Mouse (Mus musculus): ENCODE data around the gene Krt12. TPM values are rescaled to one million over a fixed set of nuclear protein-coding genes. Genes with fewer than 3 reads are reported as not detected.

Krt12 gene
- polyA plus RNA-seq, 1 experiment from 2014 or later: 0.19 TPM

DNA sequence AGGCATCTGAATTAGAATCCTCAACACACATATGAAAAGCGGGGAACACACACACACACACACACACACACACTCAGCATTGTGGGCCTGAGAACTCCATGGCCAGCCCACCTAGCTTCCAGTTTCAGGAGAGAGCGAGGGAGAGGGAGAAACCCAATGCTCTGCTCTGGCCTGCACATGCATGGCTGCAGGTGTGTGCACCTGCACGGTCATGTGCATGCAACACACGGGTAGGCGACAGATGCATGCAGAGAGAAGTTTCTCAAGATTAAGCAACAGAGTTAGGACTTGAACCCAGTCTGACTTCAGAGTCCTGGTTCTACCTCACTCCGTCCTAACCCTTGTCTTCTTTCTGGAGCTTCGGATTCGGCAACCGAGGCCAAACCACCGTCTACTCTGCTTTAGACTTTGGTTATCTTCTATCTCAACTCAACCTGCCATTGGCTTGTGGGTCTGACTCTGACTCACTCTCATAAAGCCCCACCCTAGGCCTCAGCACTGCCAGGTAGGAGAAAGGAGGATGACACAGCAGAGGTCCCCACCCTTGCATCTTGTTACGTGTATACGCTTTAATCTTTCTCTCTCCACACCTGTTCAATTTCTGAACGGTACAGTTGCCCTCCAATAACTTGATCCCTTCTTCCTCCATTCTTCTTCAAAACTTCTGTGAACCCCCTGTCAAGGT lies 7.5 kb downstream of the Krt12 start:
- no peaks in the 10 kb centered on the region for H3K4me1 ChIP-seq (ENCODE audit: control insufficient read depth, insufficient read depth, low read depth, low read length)
- H3K27ac ChIP-seq (ENCODE audit: low read depth, low read length): no peak overlapping the region
- H3K4me2 ChIP-seq (ENCODE audit: low read length): no peak overlapping the region
- no peaks in the 10 kb centered on the region for H3K36me3 ChIP-seq (ENCODE audit: control insufficient read depth, insufficient read depth, low read length)
- H3K9ac ChIP-seq (ENCODE audit: low read depth, low read length): no peak overlapping the region
- 93% methylated on average over 13 of the region's 13 CpGs for WGBS
- no peaks in the 10 kb centered on the region for H3K27me3 ChIP-seq (replicated peaks; ENCODE audit: control insufficient read depth, insufficient read depth, low read length)
- no peak overlapping the region for H3K4me3 ChIP-seq (ENCODE audit: low read length)
- no peaks in the 10 kb centered on the region for H3K9me3 ChIP-seq (ENCODE audit: control insufficient read depth, low read length)
- no peak for ATAC-seq

DNA sequence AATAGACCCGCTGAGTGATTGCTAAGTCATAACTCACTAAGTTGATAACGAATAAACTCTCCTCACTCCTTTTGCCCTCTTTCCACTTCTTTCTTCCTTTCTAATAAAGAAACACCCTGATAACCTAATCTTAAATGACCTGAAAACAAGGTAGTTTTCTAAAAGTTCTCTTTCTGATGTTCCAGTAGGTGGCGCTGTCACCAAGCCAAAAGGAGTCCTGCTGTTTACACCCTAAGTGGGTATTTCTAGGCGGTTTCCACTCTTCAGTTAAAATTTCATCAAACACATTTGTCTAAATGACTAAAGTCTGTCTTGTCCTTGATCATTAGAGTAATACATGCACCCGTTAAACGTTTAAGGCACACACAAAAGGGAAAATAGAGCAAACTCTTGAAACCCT lies 8.8 kb downstream of the Krt12 start:
- Histone ChIP-seq H3K4me1 (ENCODE audit: control insufficient read depth, insufficient read depth, low read depth, low read length) (no peaks in the 10 kb centered on the region), H3K9ac (ENCODE audit: low read depth, low read length) (no peak overlapping the region), H3K4me3 (ENCODE audit: low read length) (no peak overlapping the region), H3K9me3 (ENCODE audit: control insufficient read depth, low read length) (no peaks in the 10 kb centered on the region), H3K27me3 (replicated peaks; ENCODE audit: control insufficient read depth, insufficient read depth, low read length) (no peaks in the 10 kb centered on the region), H3K36me3 (ENCODE audit: control insufficient read depth, insufficient read depth, low read length) (no peaks in the 10 kb centered on the region), H3K27ac (ENCODE audit: low read depth, low read length) (no peak overlapping the region), H3K4me2 (ENCODE audit: low read length) (no peak overlapping the region)
- WGBS: 20% methylated on average over 6 of the region's 6 CpGs
- ATAC-seq: no peak

GRCm38 (mm10) chr11:99406186-99406585 lies 15.9 kb downstream of the Krt12 start:
- Histone ChIP-seq H3K4me2 (ENCODE audit: low read length) (no peak overlapping the region), H3K36me3 (ENCODE audit: control insufficient read depth, insufficient read depth, low read length) (no peaks in the 10 kb centered on the region), H3K4me1 (ENCODE audit: control insufficient read depth, insufficient read depth, low read depth, low read length) (no peaks in the 10 kb centered on the region), H3K27me3 (replicated peaks; ENCODE audit: control insufficient read depth, insufficient read depth, low read length) (no peaks in the 10 kb centered on the region), H3K27ac (ENCODE audit: low read depth, low read length) (no peak overlapping the region), H3K4me3 (ENCODE audit: low read length) (no peak overlapping the region), H3K9ac (ENCODE audit: low read depth, low read length) (no peak overlapping the region), H3K9me3 (ENCODE audit: control insufficient read depth, low read length) (no peaks in the 10 kb centered on the region)
- 79% methylated on average over 10 of the region's 10 CpGs for WGBS
- no peak for ATAC-seq

GRCm38 (mm10) chr11:99399956-99400549 lies 22.0 kb downstream of the Krt12 start:
- Histone ChIP-seq H3K36me3 (ENCODE audit: control insufficient read depth, insufficient read depth, low read length) (no peaks in the 10 kb centered on the region), H3K4me2 (ENCODE audit: low read length) (no peak overlapping the region), H3K9me3 (ENCODE audit: control insufficient read depth, low read length) (no peaks in the 10 kb centered on the region), H3K4me3 (ENCODE audit: low read length) (no peak overlapping the region), H3K27me3 (replicated peaks; ENCODE audit: control insufficient read depth, insufficient read depth, low read length) (no peaks in the 10 kb centered on the region), H3K27ac (ENCODE audit: low read depth, low read length) (no peak overlapping the region), H3K9ac (ENCODE audit: low read depth, low read length) (no peak overlapping the region), H3K4me1 (ENCODE audit: control insufficient read depth, insufficient read depth, low read depth, low read length) (no peaks in the 10 kb centered on the region)
- no peak for ATAC-seq
- 88% methylated on average over 13 of the region's 13 CpGs for WGBS

DNA sequence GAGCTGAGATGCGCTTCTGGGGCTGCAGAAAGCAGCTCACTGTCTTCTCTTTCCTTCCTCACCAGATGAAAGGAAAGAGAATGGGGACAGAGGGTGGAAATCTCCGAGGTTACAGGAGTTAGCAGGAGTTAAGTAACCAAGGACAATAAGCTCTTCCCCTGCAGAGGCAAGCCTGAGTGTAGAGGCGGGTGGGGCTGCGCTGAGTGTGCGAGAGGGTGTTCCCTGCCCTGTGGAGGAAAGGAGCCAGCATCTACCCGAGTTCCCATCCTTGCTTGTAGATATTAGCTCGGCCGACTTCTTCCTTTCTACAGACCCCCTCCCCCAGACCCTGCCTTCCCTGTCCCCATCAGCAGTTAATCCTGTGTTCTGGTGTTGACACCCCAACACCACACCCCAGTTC lies 23.2 kb downstream of the Krt12 start:
- Histone ChIP-seq H3K9ac (ENCODE audit: low read depth, low read length) (no peak overlapping the region), H3K4me3 (ENCODE audit: low read length) (no peak overlapping the region), H3K27ac (ENCODE audit: low read depth, low read length) (no peak overlapping the region), H3K4me2 (ENCODE audit: low read length) (no peak overlapping the region), H3K36me3 (ENCODE audit: control insufficient read depth, insufficient read depth, low read length) (no peaks in the 10 kb centered on the region), H3K4me1 (ENCODE audit: control insufficient read depth, insufficient read depth, low read depth, low read length) (no peaks in the 10 kb centered on the region), H3K9me3 (ENCODE audit: control insufficient read depth, low read length) (no peaks in the 10 kb centered on the region), H3K27me3 (replicated peaks; ENCODE audit: control insufficient read depth, insufficient read depth, low read length) (no peaks in the 10 kb centered on the region)
- 68% methylated on average over 8 of the region's 8 CpGs for WGBS
- no peak for ATAC-seq

DNA sequence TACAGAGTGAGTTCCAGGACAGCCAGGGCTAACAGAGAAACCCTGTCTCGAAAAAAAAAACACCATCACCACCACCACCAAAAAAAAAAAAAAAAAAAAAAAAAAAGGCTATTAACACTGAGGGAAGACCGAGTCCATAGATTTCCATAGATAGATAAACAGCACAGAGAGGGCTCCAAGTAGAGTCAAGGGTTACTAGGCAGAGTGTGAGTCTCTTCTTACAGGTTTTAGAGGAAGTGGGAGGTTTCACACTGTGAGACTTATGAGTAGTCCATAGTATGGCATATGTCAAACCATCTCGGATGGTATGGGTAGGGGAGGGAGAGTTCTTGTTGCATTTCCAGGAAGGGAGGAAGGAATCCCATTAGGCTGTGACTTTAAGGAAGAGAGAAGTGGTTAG lies 24.0 kb downstream of the Krt12 start:
- Histone ChIP-seq H3K9me3 (ENCODE audit: control insufficient read depth, low read length) (no peaks in the 10 kb centered on the region), H3K4me2 (ENCODE audit: low read length) (no peak overlapping the region), H3K27me3 (replicated peaks; ENCODE audit: control insufficient read depth, insufficient read depth, low read length) (no peaks in the 10 kb centered on the region), H3K27ac (ENCODE audit: low read depth, low read length) (no peak overlapping the region), H3K4me3 (ENCODE audit: low read length) (no peak overlapping the region), H3K9ac (ENCODE audit: low read depth, low read length) (no peak overlapping the region), H3K4me1 (ENCODE audit: control insufficient read depth, insufficient read depth, low read depth, low read length) (no peaks in the 10 kb centered on the region), H3K36me3 (ENCODE audit: control insufficient read depth, insufficient read depth, low read length) (no peaks in the 10 kb centered on the region)
- no peak for ATAC-seq
- WGBS: 76% methylated on average over 3 of the region's 3 CpGs

- 88% methylated on average over 2 of the region's 2 CpGs for WGBS
These were observed 25.4 kb downstream of the Krt12 start for GRCm38 (mm10) chr11:99396661-99397060.

DNA sequence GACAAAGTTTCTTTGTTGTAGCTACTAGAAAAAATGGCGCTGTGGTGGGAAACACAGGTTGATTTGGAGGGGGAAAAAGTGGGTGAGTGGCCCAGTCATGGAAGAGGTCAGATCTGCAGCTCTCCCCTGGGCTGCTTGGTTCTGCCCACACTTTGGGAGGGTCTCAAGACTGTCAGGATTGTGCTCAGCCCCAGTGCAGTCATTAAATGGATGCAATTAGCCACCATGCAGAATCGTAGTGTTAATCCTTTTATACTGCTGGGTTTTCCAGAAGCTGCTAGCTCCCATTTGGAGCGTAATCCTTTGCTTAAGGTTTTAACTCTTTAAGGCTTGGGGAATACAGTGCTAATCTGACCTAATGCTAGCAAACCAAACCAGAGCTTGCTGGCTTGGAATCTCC lies 26.0 kb downstream of the Krt12 start:
- H3K4me1 ChIP-seq (ENCODE audit: control insufficient read depth, insufficient read depth, low read depth, low read length): no peaks in the 10 kb centered on the region
- H3K27ac ChIP-seq (ENCODE audit: low read depth, low read length): no peak overlapping the region
- no peaks in the 10 kb centered on the region for H3K27me3 ChIP-seq (replicated peaks; ENCODE audit: control insufficient read depth, insufficient read depth, low read length)
- H3K9ac ChIP-seq (ENCODE audit: low read depth, low read length): no peak overlapping the region
- ATAC-seq: no peak
- no peak overlapping the region for H3K4me3 ChIP-seq (ENCODE audit: low read length)
- H3K36me3 ChIP-seq (ENCODE audit: control insufficient read depth, insufficient read depth, low read length): no peaks in the 10 kb centered on the region
- WGBS: 48% methylated on average over 3 of the region's 3 CpGs
- no peak overlapping the region for H3K4me2 ChIP-seq (ENCODE audit: low read length)
- no peaks in the 10 kb centered on the region for H3K9me3 ChIP-seq (ENCODE audit: control insufficient read depth, low read length)

More at GRCm38 (mm10) chr11:99396661-99397060, 25.4 kb downstream of the Krt12 start:
- Histone ChIP-seq H3K4me2 (ENCODE audit: low read length) (no peak overlapping the region), H3K9ac (ENCODE audit: low read depth, low read length) (no peak overlapping the region), H3K9me3 (ENCODE audit: control insufficient read depth, low read length) (no peaks in the 10 kb centered on the region), H3K4me1 (ENCODE audit: control insufficient read depth, insufficient read depth, low read depth, low read length) (no peaks in the 10 kb centered on the region), H3K27me3 (replicated peaks; ENCODE audit: control insufficient read depth, insufficient read depth, low read length) (no peaks in the 10 kb centered on the region), H3K27ac (ENCODE audit: low read depth, low read length) (no peak overlapping the region), H3K4me3 (ENCODE audit: low read length) (no peak overlapping the region), H3K36me3 (ENCODE audit: control insufficient read depth, insufficient read depth, low read length) (no peaks in the 10 kb centered on the region)
- no peak for ATAC-seq

GRCm38 (mm10) chr11:99392492-99392891 lies 29.6 kb downstream of the Krt12 start:
- no peak for ATAC-seq
- H3K4me2 ChIP-seq (ENCODE audit: low read length): no peak overlapping the region
- no peaks in the 10 kb centered on the region for H3K36me3 ChIP-seq (ENCODE audit: control insufficient read depth, insufficient read depth, low read length)
- no peaks in the 10 kb centered on the region for H3K9me3 ChIP-seq (ENCODE audit: control insufficient read depth, low read length)
- H3K4me3 ChIP-seq (ENCODE audit: low read length): no peak overlapping the region
- no peak overlapping the region for H3K27ac ChIP-seq (ENCODE audit: low read depth, low read length)
- H3K9ac ChIP-seq (ENCODE audit: low read depth, low read length): no peak overlapping the region
- 83% methylated on average over 10 of the region's 10 CpGs for WGBS
- no peaks in the 10 kb centered on the region for H3K4me1 ChIP-seq (ENCODE audit: control insufficient read depth, insufficient read depth, low read depth, low read length)
- no peaks in the 10 kb centered on the region for H3K27me3 ChIP-seq (replicated peaks; ENCODE audit: control insufficient read depth, insufficient read depth, low read length)

All from hindbrain, embryonic 16.5 days (tissue).